ENCODE assay signal across 7 mouse cellular contexts in the genomic region with DNA sequence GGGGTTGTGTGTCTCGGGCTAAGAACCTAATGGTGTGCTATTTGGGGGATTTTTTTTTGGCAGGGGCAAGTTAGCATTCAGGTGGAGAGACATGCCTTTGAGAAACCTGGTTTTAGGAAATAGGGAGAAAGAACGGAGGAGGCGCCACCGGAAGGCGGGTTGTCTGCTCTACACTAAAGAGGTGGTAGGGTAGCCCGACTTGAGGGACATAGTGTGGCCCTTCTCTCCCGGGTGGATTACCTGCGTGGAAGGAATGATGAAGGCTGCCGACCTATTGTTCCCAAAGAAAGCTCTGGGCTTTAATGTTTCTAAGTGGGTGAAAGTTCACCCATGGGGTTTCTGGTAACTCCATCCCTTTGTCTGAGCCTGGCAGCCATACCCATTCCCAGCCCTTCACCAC. TPM values are rescaled to one million over a fixed set of nuclear protein-coding genes. Genes with fewer than 3 reads are reported as not detected.
DNase-seq lines count a peak whose midpoint lies in the region; ATAC-seq lines count a peak whose summit lies in the region.

No protein-coding gene starts in this region.

- ATAC-seq in lung, embryonic 16.5 days (ENCODE audit: low read depth) = no peak
- no peak for ATAC-seq in heart, embryonic 14.5 days (ENCODE audit: insufficient number of reproducible peaks, insufficient read depth, low FRiP score, low read depth)
- no peak for ATAC-seq in liver, embryonic 12.5 days

- H3K4me1 ChIP-seq in lung, embryonic 16.5 days (replicated peaks; ENCODE audit: control insufficient read depth, insufficient read depth, low read length) = peaks cover 30% of the 10 kb centered on the region
- H3K4me1 ChIP-seq in heart, embryonic 14.5 days (ENCODE audit: control insufficient read depth in 2 of 2, insufficient read depth in 2 of 2, low read length in 2 of 2) = peaks cover 10 to 39% of the 10 kb centered on the region in 2 experiments
- H3K4me1 ChIP-seq in liver, embryonic 12.5 days = peaks cover 39% of the 10 kb centered on the region

- H3K9ac ChIP-seq in lung, embryonic 16.5 days (ENCODE audit: low read length) = peak overlapping the region; percentile 89
- peak overlapping the region; percentile 98 for H3K9ac ChIP-seq in heart, embryonic 14.5 days (ENCODE audit: low read length)
- H3K9ac ChIP-seq in liver, embryonic 12.5 days = peak overlapping the region; percentile 84

- H3K36me3 ChIP-seq in lung, embryonic 16.5 days (ENCODE audit: control insufficient read depth, insufficient read depth, low read length) = no peaks in the 10 kb centered on the region
- no peaks in the 10 kb centered on the region for H3K36me3 ChIP-seq in heart, embryonic 14.5 days (ENCODE audit: control insufficient read depth, insufficient read depth, low read length)
- H3K36me3 ChIP-seq in liver, embryonic 12.5 days = no peaks in the 10 kb centered on the region

- no peaks in the 10 kb centered on the region for H3K9me3 ChIP-seq in lung, embryonic 16.5 days (ENCODE audit: control insufficient read depth, low read length)
- no peaks in the 10 kb centered on the region for H3K9me3 ChIP-seq in heart, embryonic 14.5 days (ENCODE audit: control insufficient read depth, low read length)
- no peaks in the 10 kb centered on the region for H3K9me3 ChIP-seq in liver, embryonic 12.5 days (replicated peaks)

- peak overlapping the region; percentile 87 for H3K4me2 ChIP-seq in lung, embryonic 16.5 days (ENCODE audit: low read depth, low read length)
- H3K4me2 ChIP-seq in heart, embryonic 14.5 days (ENCODE audit: low read length) = peak overlapping the region; percentile 78
- H3K4me2 ChIP-seq in liver, embryonic 12.5 days = peak overlapping the region; percentile 92

- H3K4me3 ChIP-seq in lung, embryonic 16.5 days (ENCODE audit: low read length) = peak overlapping the region; percentile 76
- peak overlapping the region; percentile 92 to 96 for H3K4me3 ChIP-seq in heart, embryonic 14.5 days (ENCODE audit: control insufficient read depth in 1 of 2, insufficient read depth in 1 of 2, low read depth in 1 of 2, low read length in 2 of 2)
- H3K4me3 ChIP-seq in liver, embryonic 12.5 days = peak overlapping the region; percentile 82

- WGBS in lung, embryonic 16.5 days = 1% methylated on average over 9 of the region's 9 CpGs
- WGBS in heart, embryonic 14.5 days = under 1% methylated on average over 9 of the region's 9 CpGs
- WGBS in liver, embryonic 12.5 days (ENCODE audit: insufficient replicate concordance) = 3% methylated on average over 9 of the region's 9 CpGs

- DNase-seq in lung, postnatal 10 days = no peak
- DNase-seq in cerebellum, postnatal 25 days = peak; percentile 10 to 13
- peak; percentile 59 for DNase-seq in thymus, postnatal 14 days
- DNase-seq in adrenal gland, postnatal 4 days (ENCODE audit: low spot score in 2 of 2) = no peak

- no peaks in the 10 kb centered on the region for H3K27me3 ChIP-seq in lung, embryonic 16.5 days (ENCODE audit: control insufficient read depth, insufficient read depth, low read depth, low read length)
- no peaks in the 10 kb centered on the region for H3K27me3 ChIP-seq in heart, embryonic 14.5 days (ENCODE audit: control insufficient read depth, insufficient read depth, low read length)
- H3K27me3 ChIP-seq in liver, embryonic 12.5 days (replicated peaks) = no peaks in the 10 kb centered on the region

- no peak overlapping the region for H3K27ac ChIP-seq in lung, embryonic 16.5 days (ENCODE audit: low read length)
- peak overlapping the region; percentile 88 to 93 for H3K27ac ChIP-seq in heart, embryonic 14.5 days (replicated peaks in 1 of 2; ENCODE audit: control insufficient read depth in 1 of 2, insufficient read depth in 1 of 2, low read depth in 2 of 2, low read length in 2 of 2)
- 0 out of 2 replicates have a peak overlapping the region, but pooled peaks have one; percentile 71 for H3K27ac ChIP-seq in liver, embryonic 12.5 days

RNA-seq across cellular contexts. Expression of a gene that starts 0.9 kb away (rescaled TPM):
- polyA plus RNA-seq in lung, embryonic 16.5 days (2015; fragmentation: Nextera tagmentation; extraction: Ambion mirVana) = 40.5 and 46.2 TPM in 2 replicates
- polyA plus RNA-seq in heart, embryonic 14.5 days (2014; fragmentation: Nextera tagmentation; extraction: Ambion mirVana) = 68.8 and 71.9 TPM in 2 replicates
- polyA plus RNA-seq in liver, embryonic 12.5 days (2016; fragmentation: Nextera tagmentation; extraction: Ambion mirVana) = 10.6 and 12.0 TPM in 2 replicates
- total RNA-seq in adrenal gland, postnatal 4 days (2021) = 10 to 100 TPM; 40.5 to 44.0 TPM

Comparison
In these comparisons a context has a peak if more than half of its experiments do, and no peak if none do; other contexts are left out.
1. DNase-seq: peak in cerebellum, postnatal 25 days (2 of 2) and thymus, postnatal 14 days (single experiment); none in lung, postnatal 10 days (single experiment) and adrenal gland, postnatal 4 days (0 of 2).
2. Peak in every context shown above with its lines, with median percentiles within 50 percentile points of each other: H3K4me2 ChIP-seq, H3K4me3 ChIP-seq and H3K9ac ChIP-seq.